Mouse (Mus musculus): Measurements from ENCODE around the gene Gm20518. TPM values are rescaled to one million over a fixed set of nuclear protein-coding genes. Genes with fewer than 3 reads are reported as not detected.

Gm20518 gene
- polyA plus RNA-seq (2015; fragmentation: Illumina TruSeq; extraction: RNeasy Lipid Tissue Mini Kit (QIAGEN cat#74804); ENCODE audit: insufficient read depth, low replicate concordance), result 1.1 TPM

GRCm38 (mm10) chr16:17891567-17891959, at the start of gene Gm20518:
Gm20518 (minus strand) TSS chr16:17891671.

DNA sequence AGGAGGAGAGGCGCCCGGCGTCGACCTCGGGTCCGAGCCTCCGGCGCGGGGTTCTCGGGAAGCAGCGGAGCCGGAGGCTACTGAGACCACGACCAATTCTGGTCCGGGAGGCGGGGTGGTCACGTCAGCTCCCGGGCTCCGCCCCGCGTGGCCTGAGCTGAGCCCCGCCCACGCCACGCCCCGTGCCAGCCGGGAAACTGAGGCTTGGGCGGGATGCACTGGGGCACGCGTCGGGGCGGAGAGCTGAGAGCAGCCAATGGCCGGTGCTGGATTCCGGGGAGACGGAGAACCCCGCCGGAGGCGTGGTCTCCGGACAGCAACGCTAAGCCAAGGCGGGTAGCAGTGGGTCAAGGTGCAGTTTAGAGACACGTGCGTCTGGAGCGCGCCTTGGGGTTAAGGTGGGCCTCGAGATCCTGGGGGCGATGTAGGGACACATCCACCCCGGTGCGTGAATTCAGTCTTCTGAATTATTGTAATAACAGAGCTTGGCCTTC, 36.7 kb upstream of the Gm20518 start, which contains the start of gene Slc25a1:
Gene Slc25a1 (minus strand): TSS at position 133 of the 494 bp plus-strand sequence.

DNA sequence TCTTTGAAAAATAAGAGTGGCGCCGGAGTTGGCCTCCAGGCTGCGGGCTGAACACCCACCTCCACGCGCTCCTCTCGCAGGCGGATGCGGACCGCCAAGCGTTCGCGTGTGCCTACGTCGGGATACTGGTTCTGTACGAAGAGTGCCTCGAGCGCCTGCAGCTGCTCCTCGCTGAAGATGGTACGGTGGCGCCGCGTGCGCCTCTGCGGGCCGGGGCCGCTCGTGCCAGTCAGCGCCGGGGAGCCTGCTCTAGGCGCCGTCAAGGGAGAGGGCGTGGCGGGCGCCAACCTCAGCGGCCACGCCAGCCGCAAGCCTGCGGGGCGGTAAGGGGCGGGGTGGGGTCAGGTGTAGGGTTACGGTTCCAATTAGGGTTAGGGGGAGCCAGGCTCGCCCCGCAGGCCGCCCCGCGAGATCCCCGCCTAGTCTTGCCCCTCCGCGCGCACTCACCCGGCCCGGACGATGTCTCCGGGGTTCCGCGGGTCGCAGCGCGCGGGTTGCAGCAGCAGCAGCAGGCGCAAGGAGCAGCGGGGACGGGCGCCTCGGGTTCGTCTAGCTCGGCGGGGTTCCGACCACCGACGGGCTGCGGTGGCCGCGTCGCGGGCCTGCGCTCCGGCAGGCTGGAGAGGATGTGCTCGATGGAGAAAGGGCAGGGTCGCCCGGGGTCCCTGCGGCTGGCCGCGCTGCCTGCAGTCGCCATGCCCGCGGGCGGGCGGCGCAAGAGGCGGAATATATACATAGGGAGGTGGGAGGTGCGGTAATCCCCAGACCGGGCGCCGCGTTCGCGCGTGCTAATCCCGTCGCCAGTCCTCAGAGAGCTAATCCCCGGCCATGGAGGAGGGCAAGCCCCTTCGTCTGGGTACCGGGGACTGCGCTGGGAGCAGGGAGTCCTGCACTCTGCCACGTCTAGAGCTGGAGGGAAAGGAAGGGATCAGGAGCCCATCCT, 23.1 kb upstream of the Gm20518 start, which contains the start of gene Gsc2:
Gene Gsc2 (minus strand): TSS at position 753 of the 943 bp plus-strand sequence.

GRCm38 (mm10) chr16:17911052-17911595, 19.7 kb upstream of the Gm20518 start, which contains the start of gene Ess2:
Ess2 (minus strand) TSS chr16:17911348.

DNA sequence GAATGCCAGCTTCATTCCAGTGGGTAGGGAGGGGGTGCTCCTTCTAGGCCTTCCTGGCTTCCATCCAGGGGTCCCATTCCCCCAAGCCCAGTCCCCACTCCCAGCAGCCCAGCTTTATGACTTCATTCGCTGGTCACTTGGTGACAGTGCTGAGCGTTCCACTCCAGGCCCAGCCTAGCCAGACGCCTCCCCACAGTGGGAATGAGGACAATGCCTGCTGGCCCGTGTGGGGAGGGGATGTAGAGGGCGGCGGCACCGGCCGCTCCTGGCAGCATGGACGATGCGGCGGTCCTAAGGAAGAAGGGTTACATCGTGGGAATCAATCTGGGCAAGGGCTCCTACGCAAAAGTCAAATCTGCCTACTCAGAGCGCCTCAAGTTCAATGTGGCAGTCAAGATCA, 7.0 kb upstream of the Gm20518 start, which contains the start of the genes Dgcr2 and Tssk2:
Gene Dgcr2 (minus strand): TSS at position 101 of the 400 bp plus-strand sequence.
Gene Tssk2 (plus strand): TSS at position 176 of the 400 bp plus-strand sequence.

GRCm38 (mm10) chr16:17893923-17894322, 2.5 kb upstream of the Gm20518 start, which contains the start of gene Tssk1:
Tssk1 (plus strand) TSS chr16:17894223.

GRCm38 (mm10) chr16:17838051-17838450, 53.4 kb downstream of the Gm20518 start, which contains the start of gene Car15:
Car15 (minus strand) TSS chr16:17838364.

GRCm38 (mm10) chr16:17832821-17833220, 58.6 kb downstream of the Gm20518 start, which contains the start of gene B830017H08Rik:
B830017H08Rik (plus strand) TSS chr16:17833121.

DNA sequence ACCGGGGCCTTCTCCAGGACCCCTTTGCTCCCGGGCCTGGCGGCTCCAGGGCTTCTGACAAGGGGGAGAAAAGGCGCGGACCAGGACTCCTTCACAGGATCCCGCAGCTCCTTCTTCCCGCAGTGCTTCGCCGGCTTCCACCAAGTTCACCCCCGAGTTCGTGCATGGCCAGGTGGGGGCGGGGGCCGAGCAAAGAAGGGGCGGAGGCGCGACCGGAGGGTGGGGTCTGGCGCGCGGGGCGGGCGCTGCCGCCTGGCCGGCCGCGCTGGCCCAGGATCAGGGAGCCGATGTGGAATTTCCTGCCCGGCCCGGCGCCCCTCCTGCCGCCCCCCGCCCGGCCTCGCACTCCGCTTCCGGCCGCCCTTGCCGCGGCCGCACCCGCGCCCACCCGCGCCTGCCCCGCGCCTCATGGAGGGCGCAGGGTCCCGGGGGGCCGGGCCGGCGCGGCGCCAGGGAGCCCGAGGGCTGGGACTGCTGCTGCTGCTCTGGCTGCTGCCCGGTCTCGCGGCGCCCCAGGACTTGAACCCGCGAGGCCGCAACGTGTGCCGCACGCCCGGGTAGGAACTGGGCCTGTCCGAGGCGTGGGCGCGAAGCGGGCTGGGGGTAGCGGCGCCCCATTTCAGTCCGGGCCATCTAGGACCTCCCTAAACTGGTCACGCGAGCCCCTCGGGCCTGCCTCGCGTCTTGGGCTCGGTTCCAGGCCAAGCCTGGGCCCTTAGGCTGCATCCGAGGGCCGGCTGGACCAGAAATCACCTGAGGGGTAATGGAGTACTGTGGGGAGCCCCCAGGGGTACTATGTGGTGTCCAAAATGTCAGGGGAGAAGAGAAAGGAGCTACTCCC, 94.3 kb downstream of the Gm20518 start, which contains the start of gene Scarf2:
Gene Scarf2 (plus strand): TSS at position 312 of the 841 bp plus-strand sequence.

Other genes starting within 250 kb of the Gm20518 start
- gene Ccdc74a, start 245.2 kb downstream of the Gm20518 start, polyA plus RNA-seq (2015; fragmentation: Illumina TruSeq; extraction: RNeasy Lipid Tissue Mini Kit (QIAGEN cat#74804); ENCODE audit: insufficient read depth, low replicate concordance), result not detected
- 40.6 TPM for gene Med15, start 158.8 kb downstream of the Gm20518 start, polyA plus RNA-seq (2015; fragmentation: Illumina TruSeq; extraction: RNeasy Lipid Tissue Mini Kit (QIAGEN cat#74804); ENCODE audit: insufficient read depth, low replicate concordance)
- 11.1 TPM for gene Klhl22, start 132.1 kb downstream of the Gm20518 start, polyA plus RNA-seq (2015; fragmentation: Illumina TruSeq; extraction: RNeasy Lipid Tissue Mini Kit (QIAGEN cat#74804); ENCODE audit: insufficient read depth, low replicate concordance)
- gene Scarf2, start 94.4 kb downstream of the Gm20518 start, polyA plus RNA-seq (2015; fragmentation: Illumina TruSeq; extraction: RNeasy Lipid Tissue Mini Kit (QIAGEN cat#74804); ENCODE audit: insufficient read depth, low replicate concordance), result 1.4 TPM
- not detected for gene B830017H08Rik, start 58.5 kb downstream of the Gm20518 start, polyA plus RNA-seq (2015; fragmentation: Illumina TruSeq; extraction: RNeasy Lipid Tissue Mini Kit (QIAGEN cat#74804); ENCODE audit: insufficient read depth, low replicate concordance)
- gene Car15, start 53.3 kb downstream of the Gm20518 start, polyA plus RNA-seq (2015; fragmentation: Illumina TruSeq; extraction: RNeasy Lipid Tissue Mini Kit (QIAGEN cat#74804); ENCODE audit: insufficient read depth, low replicate concordance), result 6.8 TPM
- gene Tssk1, start 2.6 kb upstream of the Gm20518 start, polyA plus RNA-seq (2015; fragmentation: Illumina TruSeq; extraction: RNeasy Lipid Tissue Mini Kit (QIAGEN cat#74804); ENCODE audit: insufficient read depth, low replicate concordance), result not detected
- gene Dgcr2, start 6.9 kb upstream of the Gm20518 start, polyA plus RNA-seq (2015; fragmentation: Illumina TruSeq; extraction: RNeasy Lipid Tissue Mini Kit (QIAGEN cat#74804); ENCODE audit: insufficient read depth, low replicate concordance), result 28.6 TPM
- gene Tssk2, start 7.0 kb upstream of the Gm20518 start, polyA plus RNA-seq (2015; fragmentation: Illumina TruSeq; extraction: RNeasy Lipid Tissue Mini Kit (QIAGEN cat#74804); ENCODE audit: insufficient read depth, low replicate concordance), result not detected
- 26.0 TPM for gene Ess2, start 19.7 kb upstream of the Gm20518 start, polyA plus RNA-seq (2015; fragmentation: Illumina TruSeq; extraction: RNeasy Lipid Tissue Mini Kit (QIAGEN cat#74804); ENCODE audit: insufficient read depth, low replicate concordance)
- gene Gsc2, start 23.4 kb upstream of the Gm20518 start, polyA plus RNA-seq (2015; fragmentation: Illumina TruSeq; extraction: RNeasy Lipid Tissue Mini Kit (QIAGEN cat#74804); ENCODE audit: insufficient read depth, low replicate concordance), result not detected
- gene Slc25a1, start 36.5 kb upstream of the Gm20518 start, polyA plus RNA-seq (2015; fragmentation: Illumina TruSeq; extraction: RNeasy Lipid Tissue Mini Kit (QIAGEN cat#74804); ENCODE audit: insufficient read depth, low replicate concordance), result 34.9 TPM
- gene Vpreb2, start 88.8 kb upstream of the Gm20518 start, polyA plus RNA-seq (2015; fragmentation: Illumina TruSeq; extraction: RNeasy Lipid Tissue Mini Kit (QIAGEN cat#74804); ENCODE audit: insufficient read depth, low replicate concordance), result not detected
- 9.5 TPM for gene Dgcr6, start 161.2 kb upstream of the Gm20518 start, polyA plus RNA-seq (2015; fragmentation: Illumina TruSeq; extraction: RNeasy Lipid Tissue Mini Kit (QIAGEN cat#74804); ENCODE audit: insufficient read depth, low replicate concordance)
- gene Prodh, start 198.5 kb upstream of the Gm20518 start, polyA plus RNA-seq (2015; fragmentation: Illumina TruSeq; extraction: RNeasy Lipid Tissue Mini Kit (QIAGEN cat#74804); ENCODE audit: insufficient read depth, low replicate concordance), result 4.4 TPM
- 0.51 TPM for gene Rtn4r, start 236.0 kb upstream of the Gm20518 start, polyA plus RNA-seq (2015; fragmentation: Illumina TruSeq; extraction: RNeasy Lipid Tissue Mini Kit (QIAGEN cat#74804); ENCODE audit: insufficient read depth, low replicate concordance)